Mouse (Mus musculus) limb, embryonic 14.5 days (tissue): ENCODE measurements around the gene B3galnt1. TPM values are rescaled to one million over a fixed set of nuclear protein-coding genes. Genes with fewer than 3 reads are reported as not detected.
A peak's percentile ranks its signal among the peaks of the same experiment; 100 is the strongest.

Source experiments
- ATAC-seq: fragments of 200-750 bp; cut with Nextera tagmentation; 2 replicates; pipeline ENCODE4 v1.8.0; 2017; ENCODE audit warnings: low read depth, moderate number of reproducible peaks, moderate TSS enrichment; ENCODE audit not compliant: low FRiP score
- DNase-seq: peaks from one replicate; pipeline ENCODE4 v3.0.0-alpha.2; 2015; ENCODE audit warnings: low spot score
- H3K27ac ChIP-seq: fragments of 300-500 bp; sonication (generic); replicated peaks from 2 replicates; pipeline ENCODE4 v1.5.1; 2014; ENCODE audit warnings: low read depth, mild to moderate bottlenecking, low read length, moderate library complexity, mixed read lengths
- H3K27me3 ChIP-seq: fragments of 300-500 bp; sonication (generic); 2 replicates; pipeline ENCODE4 v1.6.1; 2014; ENCODE audit warnings: low read length, mixed read lengths; ENCODE audit not compliant: control insufficient read depth, insufficient read depth
- H3K36me3 ChIP-seq: fragments of 300-500 bp; sonication (generic); 2 replicates; pipeline ENCODE4 v1.6.1; 2014; ENCODE audit warnings: mild to moderate bottlenecking, low read length, moderate library complexity, mixed read lengths; ENCODE audit not compliant: control insufficient read depth, insufficient read depth
- H3K4me1 ChIP-seq: fragments of 300-500 bp; sonication (generic); 2 replicates; pipeline ENCODE4 v1.6.1; 2014; ENCODE audit warnings: antibody characterized with exemption, low read length, mixed read lengths; ENCODE audit not compliant: control insufficient read depth, insufficient read depth
- H3K4me2 ChIP-seq: fragments of 300-500 bp; sonication (generic); replicated peaks from 2 replicates; pipeline ENCODE4 v1.6.1; 2014; ENCODE audit warnings: low read depth, mild to moderate bottlenecking, low read length, moderate library complexity; ENCODE audit not compliant: severe bottlenecking
- H3K4me3 ChIP-seq: fragments of 300-500 bp; sonication (generic); replicated peaks from 2 replicates; pipeline ENCODE4 v1.5.1; 2014; ENCODE audit warnings: low read length
- H3K9ac ChIP-seq: fragments of 300-500 bp; sonication (generic); 2 replicates; pipeline ENCODE4 v1.6.1; 2014; ENCODE audit warnings: mild to moderate bottlenecking, low read depth, low read length, moderate library complexity; ENCODE audit not compliant: severe bottlenecking
- H3K9me3 ChIP-seq: fragments of 300-500 bp; sonication (generic); 2 replicates; pipeline ENCODE4 v1.6.1; 2016; ENCODE audit warnings: low read length; ENCODE audit not compliant: control insufficient read depth
- POLR2A ChIP-seq: fragments of 200-500 bp; IDR thresholded peaks from 2 replicates; pipeline ENCODE4 v1.8.0; 2012; ENCODE audit warnings: inconsistent platforms, mild to moderate bottlenecking, moderate library complexity, borderline replicate concordance; ENCODE audit not compliant: insufficient read depth, insufficient read length; ENCODE audit errors: extremely low read depth
- WGBS: fragments of 180-500 bp; shearing (Covaris S2); extraction: QIAGEN DNeasy Blood & Tissue Kit; methylation state at CpG from one replicate; pipeline ENCODE4 v1.1.7; 2014; 5-methylcytosine and 5-hydroxymethylcytosine counted together
- polyA plus RNA-seq, 2 experiments: library from polyadenylated mRNA; depleted of rRNA in 1 of 2; stranded (reverse) in 1 of 2; unstranded in 1 of 2; fragments of >200 nt; fragmentation: Nextera tagmentation in 1 of 2; extraction: Ambion mirVana in 1 of 2; gene quantifications; 2 replicates each; pipeline versions ENCODE4 v1.2.1 to v1.2.3; 2012 to 2014

The B3galnt1 gene
- polyA plus RNA-seq, 2 experiments: 22.3 to 53.7 TPM

- Histone ChIP-seq H3K36me3 (no peaks in the 10 kb centered on the region), H3K4me3 (no peak overlapping the region), H3K27ac (no peak overlapping the region), H3K9me3 (no peaks in the 10 kb centered on the region), H3K9ac (no peak overlapping the region), H3K4me1 (no peaks in the 10 kb centered on the region), H3K27me3 (no peaks in the 10 kb centered on the region), H3K4me2 (no peak overlapping the region)
- no peak for TF ChIP-seq POLR2A
- 84% methylated on average over 2 of the region's 2 CpGs for WGBS
- DNase-seq (no peak), ATAC-seq (no peak)
Observed at GRCm38 (mm10) chr3:69624182-69624581, 25.4 kb upstream of the B3galnt1 start.

- Histone ChIP-seq H3K27me3 (no peaks in the 10 kb centered on the region), H3K36me3 (no peaks in the 10 kb centered on the region), H3K27ac (no peak overlapping the region), H3K9me3 (no peaks in the 10 kb centered on the region), H3K9ac (no peak overlapping the region), H3K4me2 (no peak overlapping the region), H3K4me3 (no peak overlapping the region), H3K4me1 (no peaks in the 10 kb centered on the region)
- no peak for TF ChIP-seq POLR2A
- DNase-seq (no peak), ATAC-seq (no peak)
- 79% methylated on average over 5 of the region's 5 CpGs for WGBS
Observed at GRCm38 (mm10) chr3:69607909-69608308, 9.1 kb upstream of the B3galnt1 start.

GRCm38 (mm10) chr3:69607468-69607867, 8.7 kb upstream of the B3galnt1 start:
- DNase-seq (no peak), ATAC-seq (no peak)
- H3K9ac ChIP-seq: no peak overlapping the region
- no peak for TF ChIP-seq POLR2A
- H3K4me2 ChIP-seq: no peak overlapping the region
- no peaks in the 10 kb centered on the region for H3K9me3 ChIP-seq
- H3K36me3 ChIP-seq: no peaks in the 10 kb centered on the region
- no peaks in the 10 kb centered on the region for H3K4me1 ChIP-seq
- no peak overlapping the region for H3K27ac ChIP-seq
- no peaks in the 10 kb centered on the region for H3K27me3 ChIP-seq
- WGBS: 12% methylated on average over 1 of the region's 1 CpGs
- H3K4me3 ChIP-seq: no peak overlapping the region

GRCm38 (mm10) chr3:69606923-69607322, 8.2 kb upstream of the B3galnt1 start:
- Histone ChIP-seq H3K27me3 (no peaks in the 10 kb centered on the region), H3K36me3 (no peaks in the 10 kb centered on the region), H3K4me3 (no peak overlapping the region), H3K9me3 (no peaks in the 10 kb centered on the region), H3K4me1 (no peaks in the 10 kb centered on the region), H3K4me2 (no peak overlapping the region), H3K27ac (no peak overlapping the region), H3K9ac (no peak overlapping the region)
- TF ChIP-seq POLR2A: no peak
- ATAC-seq (no peak), DNase-seq (no peak)
- 83% methylated on average over 1 of the region's 1 CpGs for WGBS

- Histone ChIP-seq H3K36me3 (no peaks in the 10 kb centered on the region), H3K9ac (peak overlapping the region; percentile 91), H3K4me3 (peak overlapping the region; percentile 76), H3K27me3 (no peaks in the 10 kb centered on the region), H3K4me1 (0 out of 2 replicates have a peak, but pooled peaks cover 2% of the 10 kb centered on the region), H3K4me2 (peak overlapping the region; percentile 73), H3K9me3 (no peaks in the 10 kb centered on the region), H3K27ac (no peak overlapping the region)
- ATAC-seq: peak; percentile 24; the same call in 1 of the 2 replicates
- WGBS: 7% methylated on average over 5 of the region's 5 CpGs
- TF ChIP-seq POLR2A: no peak
- no peak for DNase-seq
Observed at GRCm38 (mm10) chr3:69599166-69599500, 373 bp upstream of the B3galnt1 start.

- peak; percentile 20; the same call in 1 of the 2 replicates for ATAC-seq
Observed at GRCm38 (mm10) chr3:69597816-69598215, 944 bp downstream of the B3galnt1 start.

More at GRCm38 (mm10) chr3:69597816-69598215, 944 bp downstream of the B3galnt1 start:
- H3K36me3 ChIP-seq: no peaks in the 10 kb centered on the region
- H3K4me1 ChIP-seq: 0 out of 2 replicates have a peak, but pooled peaks cover 2% of the 10 kb centered on the region
- no peak for TF ChIP-seq POLR2A
- DNase-seq: no peak
- H3K27me3 ChIP-seq: no peaks in the 10 kb centered on the region
- peak overlapping the region; percentile 73 for H3K4me2 ChIP-seq
- 5% methylated on average over 7 of the region's 7 CpGs for WGBS
- H3K4me3 ChIP-seq: peak overlapping the region; percentile 76
- H3K27ac ChIP-seq: peak overlapping the region; percentile 70; the same call in 1 of the 2 replicates
- H3K9me3 ChIP-seq: no peaks in the 10 kb centered on the region
- H3K9ac ChIP-seq: peak overlapping the region; percentile 91
